Mouse (Mus musculus): ENCODE results near the gene Tmem86a. TPM values are rescaled to one million over a fixed set of nuclear protein-coding genes. Genes with fewer than 3 reads are reported as not detected.
A peak's percentile ranks its signal among the peaks of the same experiment; 100 is the strongest.

The Tmem86a gene
- 43.8 and 48.0 TPM in 2 replicates for polyA plus RNA-seq (2015; fragmentation: Nextera tagmentation; extraction: Ambion mirVana)

- H3K36me3 ChIP-seq (ENCODE audit: control insufficient read depth, insufficient read depth): peaks cover 21% of the 10 kb centered on the region
- WGBS: under 1% methylated on average over 33 of the region's 33 CpGs
- H3K9ac ChIP-seq (ENCODE audit: low read depth, low read length): peak within 1 kb of the TSS; percentile 88
- ATAC-seq: peak; percentile 97
- H3K27me3 ChIP-seq (replicated peaks; ENCODE audit: control insufficient read depth, insufficient read depth, low read length): no peaks in the 10 kb centered on the region
- peak within 1 kb of the TSS; percentile 83 for H3K4me3 ChIP-seq (ENCODE audit: low read depth, low read length)
- peak within 1 kb of the TSS; percentile 97 for H3K4me2 ChIP-seq (replicated peaks; ENCODE audit: low read depth)
- no peak for TF ChIP-seq CTCF (IDR thresholded peaks at IDR 0.05; ENCODE audit: low read depth)
- H3K27ac ChIP-seq (ENCODE audit: low read depth, low read length): peak within 1 kb of the TSS; percentile 98
- 0 out of 2 replicates have a peak, but pooled peaks cover 5% of the 10 kb centered on the region for H3K4me1 ChIP-seq (replicated peaks; ENCODE audit: control insufficient read depth, insufficient read depth, low read length)
- no peaks in the 10 kb centered on the region for H3K9me3 ChIP-seq (ENCODE audit: control insufficient read depth)
These were observed at the start of gene Tmem86a for GRCm38 (mm10) chr7:47050366-47050765. Tmem86a (plus strand) TSS chr7:47050601.

GRCm38 (mm10) chr7:47000644-47000983 is 49.8 kb upstream of the Tmem86a start:
- Histone ChIP-seq H3K27me3 (replicated peaks; ENCODE audit: control insufficient read depth, insufficient read depth, low read length) (no peaks in the 10 kb centered on the region), H3K9ac (ENCODE audit: low read depth, low read length) (0 out of 2 replicates have a peak overlapping the region, but pooled peaks have one; percentile 22), H3K9me3 (ENCODE audit: control insufficient read depth) (no peaks in the 10 kb centered on the region), H3K4me3 (ENCODE audit: low read depth, low read length) (no peak overlapping the region), H3K27ac (ENCODE audit: low read depth, low read length) (no peak overlapping the region), H3K4me1 (replicated peaks; ENCODE audit: control insufficient read depth, insufficient read depth, low read length) (peaks cover 11% of the 10 kb centered on the region; the same call in 1 of the 2 replicates), H3K4me2 (replicated peaks; ENCODE audit: low read depth) (no peak overlapping the region; the same call in 1 of the 2 replicates), H3K36me3 (ENCODE audit: control insufficient read depth, insufficient read depth) (peaks cover 31% of the 10 kb centered on the region)
- 50% methylated on average over 3 of the region's 3 CpGs for WGBS
- no peak for TF ChIP-seq CTCF (IDR thresholded peaks at IDR 0.05; ENCODE audit: low read depth)
- peak; percentile 40; the same call in 1 of the 2 replicates for ATAC-seq

GRCm38 (mm10) chr7:47001125-47001899 is 49.1 kb upstream of the Tmem86a start:
- peaks cover 24% of the 10 kb centered on the region for H3K36me3 ChIP-seq (ENCODE audit: control insufficient read depth, insufficient read depth)
- H3K4me3 ChIP-seq (ENCODE audit: low read depth, low read length): no peak overlapping the region
- 42% methylated on average over 5 of the region's 5 CpGs for WGBS
- peaks cover 11% of the 10 kb centered on the region; the same call in 1 of the 2 replicates for H3K4me1 ChIP-seq (replicated peaks; ENCODE audit: control insufficient read depth, insufficient read depth, low read length)
- H3K4me2 ChIP-seq (replicated peaks; ENCODE audit: low read depth): no peak overlapping the region
- no peak overlapping the region for H3K9ac ChIP-seq (ENCODE audit: low read depth, low read length)
- H3K27me3 ChIP-seq (replicated peaks; ENCODE audit: control insufficient read depth, insufficient read depth, low read length): no peaks in the 10 kb centered on the region
- no peaks in the 10 kb centered on the region for H3K9me3 ChIP-seq (ENCODE audit: control insufficient read depth)
- no peak for ATAC-seq
- H3K27ac ChIP-seq (ENCODE audit: low read depth, low read length): no peak overlapping the region
- no peak for TF ChIP-seq CTCF (IDR thresholded peaks at IDR 0.05; ENCODE audit: low read depth)

GRCm38 (mm10) chr7:47001900-47002275 is 48.5 kb upstream of the Tmem86a start:
- no peak overlapping the region for H3K4me3 ChIP-seq (ENCODE audit: low read depth, low read length)
- peaks cover 11% of the 10 kb centered on the region; the same call in 1 of the 2 replicates for H3K4me1 ChIP-seq (replicated peaks; ENCODE audit: control insufficient read depth, insufficient read depth, low read length)
- H3K4me2 ChIP-seq (replicated peaks; ENCODE audit: low read depth): no peak overlapping the region
- no peaks in the 10 kb centered on the region for H3K9me3 ChIP-seq (ENCODE audit: control insufficient read depth)
- peaks cover 19% of the 10 kb centered on the region for H3K36me3 ChIP-seq (ENCODE audit: control insufficient read depth, insufficient read depth)
- no peaks in the 10 kb centered on the region for H3K27me3 ChIP-seq (replicated peaks; ENCODE audit: control insufficient read depth, insufficient read depth, low read length)
- 64% methylated on average over 4 of the region's 4 CpGs for WGBS
- TF ChIP-seq CTCF (IDR thresholded peaks at IDR 0.05; ENCODE audit: low read depth): no peak
- no peak overlapping the region for H3K9ac ChIP-seq (ENCODE audit: low read depth, low read length)
- no peak for ATAC-seq
- H3K27ac ChIP-seq (ENCODE audit: low read depth, low read length): no peak overlapping the region

GRCm38 (mm10) chr7:47003411-47004115 is 46.8 kb upstream of the Tmem86a start:
- no peak for TF ChIP-seq CTCF (IDR thresholded peaks at IDR 0.05; ENCODE audit: low read depth)
- Histone ChIP-seq H3K27me3 (replicated peaks; ENCODE audit: control insufficient read depth, insufficient read depth, low read length) (no peaks in the 10 kb centered on the region), H3K9ac (ENCODE audit: low read depth, low read length) (no peak overlapping the region), H3K4me1 (replicated peaks; ENCODE audit: control insufficient read depth, insufficient read depth, low read length) (peaks cover 11% of the 10 kb centered on the region; the same call in 1 of the 2 replicates), H3K36me3 (ENCODE audit: control insufficient read depth, insufficient read depth) (0 out of 2 replicates have a peak, but pooled peaks cover 4% of the 10 kb centered on the region), H3K4me3 (ENCODE audit: low read depth, low read length) (no peak overlapping the region), H3K4me2 (replicated peaks; ENCODE audit: low read depth) (no peak overlapping the region), H3K9me3 (ENCODE audit: control insufficient read depth) (no peaks in the 10 kb centered on the region), H3K27ac (ENCODE audit: low read depth, low read length) (no peak overlapping the region)
- WGBS: 61% methylated on average over 3 of the region's 3 CpGs
- ATAC-seq: no peak

- no peaks in the 10 kb centered on the region for H3K9me3 ChIP-seq (ENCODE audit: control insufficient read depth)
- no peak for ATAC-seq
- WGBS: 9% methylated on average over 21 of the region's 21 CpGs
- no peak for TF ChIP-seq CTCF (IDR thresholded peaks at IDR 0.05; ENCODE audit: low read depth)
- H3K4me3 ChIP-seq (ENCODE audit: low read depth, low read length): peak overlapping the region; percentile 82
- no peaks in the 10 kb centered on the region for H3K4me1 ChIP-seq (replicated peaks; ENCODE audit: control insufficient read depth, insufficient read depth, low read length)
- H3K27ac ChIP-seq (ENCODE audit: low read depth, low read length): peak overlapping the region; percentile 98
- H3K27me3 ChIP-seq (replicated peaks; ENCODE audit: control insufficient read depth, insufficient read depth, low read length): no peaks in the 10 kb centered on the region
- peak overlapping the region; percentile 72 for H3K9ac ChIP-seq (ENCODE audit: low read depth, low read length)
- H3K4me2 ChIP-seq (replicated peaks; ENCODE audit: low read depth): peak overlapping the region; percentile 74
- no peaks in the 10 kb centered on the region for H3K36me3 ChIP-seq (ENCODE audit: control insufficient read depth, insufficient read depth)
These were observed 43.2 kb upstream of the Tmem86a start for GRCm38 (mm10) chr7:47007109-47007780.

All from intestine, postnatal 0 days (tissue).